ENCODE assay signal across 9 mouse cellular contexts in the genomic region with DNA sequence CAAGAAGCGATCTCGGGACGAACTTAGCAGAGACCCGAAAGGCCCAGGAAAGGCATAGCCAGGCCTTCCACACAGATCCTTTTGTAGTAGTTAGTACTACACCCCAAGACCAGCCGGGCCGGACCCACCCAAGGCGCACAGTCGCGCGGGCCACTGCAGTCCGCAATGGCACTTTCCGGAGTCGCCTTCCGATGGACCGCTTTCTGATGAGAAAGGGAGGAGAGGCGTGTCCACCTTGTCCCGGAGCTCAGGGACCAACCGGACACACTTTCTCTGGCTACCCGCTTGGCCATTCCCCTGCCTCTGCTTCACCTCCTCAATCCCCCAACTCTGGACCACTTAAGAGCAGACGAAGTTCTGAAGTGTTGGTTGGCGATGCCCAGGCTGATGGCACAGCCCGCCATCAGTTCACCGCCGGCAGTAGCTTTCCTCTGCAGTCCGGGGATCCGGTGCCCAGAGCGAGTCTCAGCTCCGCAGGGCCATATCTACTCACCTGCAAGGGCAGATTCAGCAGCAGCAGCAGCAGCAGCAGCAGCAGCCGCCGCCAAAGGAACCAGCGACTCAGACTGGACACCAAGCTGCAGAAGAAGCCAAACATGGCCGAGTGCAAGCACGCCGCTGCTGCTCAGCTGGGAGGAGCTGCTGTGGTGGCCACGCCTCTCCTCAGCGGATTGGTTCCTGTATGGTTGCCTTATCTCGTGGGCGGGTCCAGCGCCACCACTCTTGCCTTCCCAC. TPM values are rescaled to one million over a fixed set of nuclear protein-coding genes. Genes with fewer than 3 reads are reported as not detected.
DNase-seq lines count a peak whose midpoint lies in the region; ATAC-seq and TF ChIP-seq lines count a peak whose summit lies in the region.
"Had no signal": no experiment of that assay in that cellular context is flagged by ENCODE, and none has a peak within 500 bp of the region (broad histone marks: within the 10 kb centered on the region; RNA-seq: fewer than 3 reads in every experiment).

A gene (minus strand): TSS at position 628 of the 735 bp plus-strand sequence.

- peak; percentile 93 for DNase-seq in A20 (ENCODE audit: low read depth, low spot score)
- DNase-seq in heart, adult 8-10 months (ENCODE audit: low spot score) = peak; percentile 81
- DNase-seq in kidney, adult 8-10 months = peak; percentile 74 to 81
- DNase-seq in spleen, adult 18-20 months = peak; percentile 71 to 83

- H3K4me3 ChIP-seq in bone marrow macrophage, adult 2 months (ENCODE audit: insufficient read depth, low read length) = peak within 1 kb of the TSS; percentile 81
- H3K4me3 ChIP-seq in embryonic facial prominence, embryonic 15.5 days (replicated peaks) = peak within 1 kb of the TSS; percentile 59
- H3K4me3 ChIP-seq in limb, embryonic 13.5 days = peak within 1 kb of the TSS; percentile 79
- H3K4me3 ChIP-seq in midbrain, embryonic 15.5 days = peak within 1 kb of the TSS; percentile 67

- H3K27me3 ChIP-seq in embryonic facial prominence, embryonic 15.5 days = no peaks in the 10 kb centered on the region
- H3K27me3 ChIP-seq in limb, embryonic 13.5 days = no peaks in the 10 kb centered on the region
- no peaks in the 10 kb centered on the region for H3K27me3 ChIP-seq in midbrain, embryonic 15.5 days (replicated peaks)

- H3K4me2 ChIP-seq in embryonic facial prominence, embryonic 15.5 days (replicated peaks) = peak within 1 kb of the TSS; percentile 85
- peak within 1 kb of the TSS; percentile 81 for H3K4me2 ChIP-seq in limb, embryonic 13.5 days (replicated peaks)
- peak within 1 kb of the TSS; percentile 74 for H3K4me2 ChIP-seq in midbrain, embryonic 15.5 days

- peaks cover 4% of the 10 kb centered on the region for H3K4me1 ChIP-seq in bone marrow macrophage, adult 2 months (ENCODE audit: control insufficient read depth, insufficient read depth, low read length)
- H3K4me1 ChIP-seq in embryonic facial prominence, embryonic 15.5 days = no peaks in the 10 kb centered on the region
- no peaks in the 10 kb centered on the region for H3K4me1 ChIP-seq in limb, embryonic 13.5 days
- peaks cover 5% of the 10 kb centered on the region; the same call in 1 of the 2 replicates for H3K4me1 ChIP-seq in midbrain, embryonic 15.5 days

- H3K27ac ChIP-seq in bone marrow macrophage, adult 2 months (ENCODE audit: insufficient read depth, low read depth, low read length) = peak within 1 kb of the TSS; percentile 15
- no peak within 1 kb of the TSS for H3K27ac ChIP-seq in embryonic facial prominence, embryonic 15.5 days (replicated peaks)
- no peak within 1 kb of the TSS for H3K27ac ChIP-seq in limb, embryonic 13.5 days
- no peak within 1 kb of the TSS for H3K27ac ChIP-seq in midbrain, embryonic 15.5 days

- H3K9me3 ChIP-seq in embryonic facial prominence, embryonic 15.5 days (replicated peaks) = 0 out of 2 replicates have a peak, but pooled peaks cover 5% of the 10 kb centered on the region
- peaks cover 7% of the 10 kb centered on the region; the same call in 1 of the 2 replicates for H3K9me3 ChIP-seq in limb, embryonic 13.5 days
- no peaks in the 10 kb centered on the region for H3K9me3 ChIP-seq in midbrain, embryonic 15.5 days
- H3K9me3 ChIP-seq: G1E had no signal

- TF ChIP-seq CTCF in bone marrow macrophage, adult 2 months (IDR thresholded peaks at IDR 0.05; ENCODE audit: low read depth, low read length) = no peak

- peak; percentile 90 for ATAC-seq in embryonic facial prominence, embryonic 15.5 days (ENCODE audit: insufficient number of reproducible peaks, low FRiP score, low TSS enrichment, low read depth)
- ATAC-seq in limb, embryonic 13.5 days (ENCODE audit: low FRiP score, low read depth) = peak; percentile 95
- peak; percentile 99 for ATAC-seq in midbrain, embryonic 15.5 days (replicated peaks)

- 2% methylated on average over 39 of the region's 39 CpGs for WGBS in embryonic facial prominence, embryonic 15.5 days
- WGBS in limb, embryonic 13.5 days = 3% methylated on average over 39 of the region's 39 CpGs
- WGBS in midbrain, embryonic 15.5 days = 5% methylated on average over 39 of the region's 39 CpGs

- no peaks in the 10 kb centered on the region for H3K36me3 ChIP-seq in embryonic facial prominence, embryonic 15.5 days
- H3K36me3 ChIP-seq in limb, embryonic 13.5 days = no peaks in the 10 kb centered on the region
- H3K36me3 ChIP-seq in midbrain, embryonic 15.5 days (replicated peaks) = no peaks in the 10 kb centered on the region
- H3K36me3 ChIP-seq: G1E had no signal

- H3K9ac ChIP-seq in embryonic facial prominence, embryonic 15.5 days = peak within 1 kb of the TSS; percentile 9
- H3K9ac ChIP-seq in limb, embryonic 13.5 days = peak within 1 kb of the TSS; percentile 81
- peak within 1 kb of the TSS; percentile 61 for H3K9ac ChIP-seq in midbrain, embryonic 15.5 days

- TF ChIP-seq POLR2A in bone marrow macrophage, adult 2 months (IDR thresholded peaks at IDR 0.05; ENCODE audit: borderline replicate concordance, low read depth, low read length) = no peak

RNA-seq across cellular contexts. Expression of the gene that starts here (rescaled TPM):
- 2.5 and 2.9 TPM in 2 replicates for polyA plus RNA-seq in bone marrow macrophage, adult 2 months (2012; ENCODE audit: insufficient read depth, insufficient read length, missing spikeins)
- polyA plus RNA-seq in embryonic facial prominence, embryonic 15.5 days (2015; fragmentation: Nextera tagmentation; extraction: Ambion mirVana) = 9.0 and 11.1 TPM in 2 replicates
- 1 to 10 TPM; 2.5 to 3.1 (median 2.9) TPM for total RNA-seq in heart, adult 8-10 months (2022)
- polyA plus RNA-seq in limb, embryonic 13.5 days (2015; fragmentation: Nextera tagmentation; extraction: Ambion mirVana) = 13.0 and 13.3 TPM in 2 replicates
- polyA plus RNA-seq in midbrain, embryonic 15.5 days (2015; fragmentation: Nextera tagmentation; extraction: Ambion mirVana) = 3.2 and 3.5 TPM in 2 replicates
- polyA plus RNA-seq: G1E had no signal

Comparison
In these comparisons a context has a peak if more than half of its experiments do, and no peak if none do; other contexts are left out.
1. H3K9ac ChIP-seq: peak in every context shown above with its lines; median percentile 81 in limb, embryonic 13.5 days; 61 in midbrain, embryonic 15.5 days; 9 in embryonic facial prominence, embryonic 15.5 days.